Mouse (Mus musculus) B cell, adult 67 days (primary cell): Measurements from ENCODE around the gene Gm11232. TPM values are rescaled to one million over a fixed set of nuclear protein-coding genes. Genes with fewer than 3 reads are reported as not detected.

Experiments
- total RNA-seq, 2 experiments: library from RNA; stranded (reverse); gene quantifications; 4 replicates each; pipeline ENCODE4 v1.2.4; 2023

The Gm11232 gene
- total RNA-seq: not detected

DNA sequence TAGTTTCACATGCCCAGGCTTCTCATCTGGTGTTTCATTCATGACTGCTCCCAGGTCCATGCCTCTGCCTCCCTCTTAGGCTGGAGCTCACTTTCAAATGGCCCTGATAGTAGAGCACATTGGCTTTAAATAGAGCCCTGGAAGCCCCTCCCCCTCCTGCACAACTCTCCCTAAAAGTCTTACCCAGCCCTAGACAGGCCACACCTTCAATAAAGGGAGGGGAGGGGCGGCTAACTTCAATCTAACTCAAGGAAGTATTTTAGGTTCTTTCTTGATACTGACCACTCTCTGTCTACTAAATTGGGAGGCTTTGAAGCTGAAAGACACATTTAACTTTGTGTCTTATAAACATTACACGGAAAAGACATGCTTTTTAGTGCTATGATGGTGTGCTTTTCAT is at the start of gene Gm11232:
TSS of gene Gm11232 (minus strand) at position 101 of the 400 bp plus-strand sequence.

